Mouse (Mus musculus) hindbrain, postnatal 0 days (tissue): ENCODE results near the gene Epha1. TPM values are rescaled to one million over a fixed set of nuclear protein-coding genes. Genes with fewer than 3 reads are reported as not detected.

Experiments
- ATAC-seq: fragments of 200-750 bp; cut with Nextera tagmentation; 2 replicates; pipeline ENCODE4 v1.8.0; 2017; ENCODE audit warnings: mild to moderate bottlenecking, moderate TSS enrichment, moderate library complexity
- DNase-seq: peaks from one replicate; pipeline ENCODE4 v3.0.0-alpha.2; 2015; ENCODE audit warnings: low spot score
- H3K27ac ChIP-seq: fragments of 300-500 bp; sonication (generic); 2 replicates; pipeline ENCODE4 v1.5.1; 2014; ENCODE audit warnings: mild to moderate bottlenecking
- H3K27me3 ChIP-seq: fragments of 300-500 bp; sonication (generic); 2 replicates; pipeline ENCODE4 v1.6.1; 2014; ENCODE audit warnings: low read length, mixed read lengths; ENCODE audit not compliant: insufficient read depth
- H3K36me3 ChIP-seq: fragments of 300-500 bp; sonication (generic); 2 replicates; pipeline ENCODE4 v1.6.1; 2014; ENCODE audit warnings: low read length, mixed read lengths; ENCODE audit not compliant: insufficient read depth
- H3K4me1 ChIP-seq: fragments of 300-500 bp; sonication (generic); 2 replicates; pipeline ENCODE4 v1.6.1; 2014; ENCODE audit warnings: antibody characterized with exemption, low read length, mixed read lengths; ENCODE audit not compliant: insufficient read depth
- H3K4me2 ChIP-seq: fragments of 300-500 bp; sonication (generic); 2 replicates; pipeline ENCODE4 v1.6.1; 2014; ENCODE audit warnings: low read depth, mild to moderate bottlenecking, low read length, moderate library complexity, mixed read lengths
- H3K4me3 ChIP-seq: fragments of 300-500 bp; sonication (generic); 2 replicates; pipeline ENCODE4 v1.5.1; 2014; ENCODE audit warnings: low read length
- H3K9ac ChIP-seq: fragments of 300-500 bp; sonication (generic); replicated peaks from 2 replicates; pipeline ENCODE4 v1.6.1; 2014; ENCODE audit warnings: mild to moderate bottlenecking, low read length, moderate library complexity, mixed read lengths
- H3K9me3 ChIP-seq: fragments of 300-500 bp; sonication (generic); 2 replicates; pipeline ENCODE4 v1.6.1; 2016; ENCODE audit warnings: low read length, mixed read lengths
- CTCF ChIP-seq: IDR thresholded peaks from 2 replicates; pipeline ENCODE4 v1.5.1; 2016; ENCODE audit warnings: antibody characterized with exemption, control low read depth, low read depth
- WGBS: fragments of 180-500 bp; shearing (Covaris S2); extraction: QIAGEN DNeasy Blood & Tissue Kit; methylation state at CpG from one replicate; pipeline ENCODE4 v1.1.7; 2014; 5-methylcytosine and 5-hydroxymethylcytosine counted together
- polyA plus RNA-seq: library from polyadenylated mRNA; unstranded; fragments of >200 nt; fragmentation: Nextera tagmentation; extraction: Ambion mirVana; gene quantifications from 2 replicates; pipeline ENCODE4 v1.2.1, GENCODE M21; 2015
- total RNA-seq: library from RNA; depleted of rRNA; stranded (reverse); fragments of >200 nt; gene quantifications from 2 replicates; pipeline ENCODE4 v1.2.3, GENCODE M21; 2014

Gene Epha1
- total and polyA plus RNA-seq, 2 experiments from 2014 or later, result 0.37 to 0.66 TPM

GRCm38 (mm10) chr6:42364066-42364465 lies 9.0 kb downstream of the Epha1 start:
- 84% methylated on average over 4 of the region's 4 CpGs for WGBS
- H3K4me3 ChIP-seq, result no peak overlapping the region
- no peak for TF ChIP-seq CTCF
- no peaks in the 10 kb centered on the region for H3K27me3 ChIP-seq
- H3K9me3 ChIP-seq, result no peaks in the 10 kb centered on the region
- ATAC-seq (no peak), DNase-seq (no peak)
- H3K9ac ChIP-seq, result no peak overlapping the region
- H3K4me1 ChIP-seq, result no peaks in the 10 kb centered on the region
- peaks cover 5% of the 10 kb centered on the region; the same call in 1 of the 2 replicates for H3K36me3 ChIP-seq
- H3K27ac ChIP-seq, result no peak overlapping the region
- no peak overlapping the region for H3K4me2 ChIP-seq

GRCm38 (mm10) chr6:42362974-42363373 lies 10.1 kb downstream of the Epha1 start:
- H3K9ac ChIP-seq, result no peak overlapping the region
- H3K36me3 ChIP-seq, result peaks cover 14% of the 10 kb centered on the region; the same call in 1 of the 2 replicates
- no peak overlapping the region for H3K4me2 ChIP-seq
- 38% methylated on average over 3 of the region's 3 CpGs for WGBS
- DNase-seq (no peak), ATAC-seq (no peak; the same call in 1 of the 2 replicates)
- H3K4me1 ChIP-seq, result no peaks in the 10 kb centered on the region
- H3K27ac ChIP-seq, result no peak overlapping the region
- no peaks in the 10 kb centered on the region for H3K9me3 ChIP-seq
- H3K4me3 ChIP-seq, result no peak overlapping the region
- no peak for TF ChIP-seq CTCF
- H3K27me3 ChIP-seq, result no peaks in the 10 kb centered on the region

GRCm38 (mm10) chr6:42362497-42362896 lies 10.6 kb downstream of the Epha1 start:
- H3K9ac ChIP-seq, result no peak overlapping the region
- ATAC-seq (no peak), DNase-seq (no peak)
- H3K4me2 ChIP-seq, result no peak overlapping the region
- H3K9me3 ChIP-seq, result no peaks in the 10 kb centered on the region
- no peak overlapping the region for H3K4me3 ChIP-seq
- H3K27me3 ChIP-seq, result no peaks in the 10 kb centered on the region
- WGBS, result 50% methylated on average over 1 of the region's 1 CpGs
- H3K4me1 ChIP-seq, result no peaks in the 10 kb centered on the region
- peaks cover 19% of the 10 kb centered on the region; the same call in 1 of the 2 replicates for H3K36me3 ChIP-seq
- no peak for TF ChIP-seq CTCF
- H3K27ac ChIP-seq, result no peak overlapping the region

DNA sequence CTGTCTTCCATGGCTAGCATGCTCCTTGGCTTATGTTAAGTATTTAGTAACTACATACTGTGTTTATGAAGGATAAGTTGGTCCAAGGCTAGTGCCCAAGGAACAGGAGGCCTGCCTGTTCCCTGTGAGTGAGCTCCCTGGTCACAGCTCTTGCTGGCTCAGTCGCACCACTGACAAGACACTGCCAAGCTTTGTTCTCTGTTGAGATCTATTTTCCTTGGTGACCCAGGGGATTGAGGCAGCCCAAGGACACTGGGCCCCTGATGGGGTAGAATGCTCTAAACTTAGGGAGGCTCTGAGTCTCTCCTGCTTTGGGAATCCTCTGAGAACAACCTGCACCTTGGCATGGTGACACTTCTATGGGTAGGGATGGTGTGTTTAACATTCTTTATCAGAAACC lies 11.0 kb downstream of the Epha1 start:
- no peak overlapping the region for H3K4me3 ChIP-seq
- peaks cover 23% of the 10 kb centered on the region; the same call in 1 of the 2 replicates for H3K36me3 ChIP-seq
- H3K27ac ChIP-seq, result no peak overlapping the region
- 55% methylated on average over 1 of the region's 1 CpGs for WGBS
- H3K9me3 ChIP-seq, result no peaks in the 10 kb centered on the region
- H3K4me1 ChIP-seq, result no peaks in the 10 kb centered on the region
- no peak overlapping the region for H3K9ac ChIP-seq
- no peaks in the 10 kb centered on the region for H3K27me3 ChIP-seq
- no peak overlapping the region for H3K4me2 ChIP-seq
- no peak for TF ChIP-seq CTCF
- DNase-seq (no peak), ATAC-seq (no peak)

DNA sequence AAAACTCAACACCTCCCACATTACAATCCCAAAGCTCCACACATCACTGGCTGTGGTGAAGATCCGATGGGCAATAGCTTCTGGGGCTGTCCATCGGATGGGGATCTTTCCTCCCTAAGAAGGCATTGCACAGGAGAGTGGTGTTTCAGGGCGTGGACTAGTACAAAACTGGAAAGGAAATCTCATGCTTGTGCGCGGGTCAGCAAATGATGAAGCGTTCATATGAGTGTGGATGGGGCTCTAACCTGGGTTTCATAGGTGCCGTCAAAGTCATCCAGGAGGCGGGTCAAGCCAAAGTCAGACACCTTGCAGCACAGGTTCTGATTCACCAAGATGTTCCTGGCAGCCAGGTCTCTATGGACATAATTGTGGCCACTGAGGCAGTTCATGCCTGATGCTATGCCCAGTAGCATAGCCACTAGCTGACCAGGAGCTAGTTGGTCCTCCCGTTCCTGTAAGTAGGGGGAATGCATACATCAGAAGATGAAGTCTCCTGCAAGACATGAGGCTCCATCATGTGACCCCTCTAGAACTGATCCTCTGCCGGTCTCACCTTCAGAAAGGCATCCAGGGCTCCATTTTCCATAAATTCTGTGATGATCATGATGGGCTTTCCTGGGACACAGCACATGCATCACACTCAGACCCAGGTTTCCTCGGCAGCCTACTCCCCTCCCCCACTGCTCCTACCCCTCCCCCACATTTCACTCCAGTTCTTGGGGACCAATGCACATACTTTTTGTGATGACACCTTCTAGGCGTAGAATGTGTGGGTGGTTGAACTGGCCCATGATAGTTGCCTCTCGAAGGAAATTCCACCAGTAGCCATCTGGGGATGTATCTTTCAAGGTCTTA lies 11.8 kb downstream of the Epha1 start:
- Histone ChIP-seq H3K27ac (no peak overlapping the region), H3K9ac (no peak overlapping the region), H3K9me3 (no peaks in the 10 kb centered on the region), H3K36me3 (peaks cover 26% of the 10 kb centered on the region; the same call in 1 of the 2 replicates), H3K27me3 (no peaks in the 10 kb centered on the region), H3K4me2 (no peak overlapping the region), H3K4me1 (no peaks in the 10 kb centered on the region), H3K4me3 (no peak overlapping the region)
- WGBS, result 92% methylated on average over 13 of the region's 13 CpGs
- DNase-seq, result no peak
- ATAC-seq, result no peak
- no peak for TF ChIP-seq CTCF

DNA sequence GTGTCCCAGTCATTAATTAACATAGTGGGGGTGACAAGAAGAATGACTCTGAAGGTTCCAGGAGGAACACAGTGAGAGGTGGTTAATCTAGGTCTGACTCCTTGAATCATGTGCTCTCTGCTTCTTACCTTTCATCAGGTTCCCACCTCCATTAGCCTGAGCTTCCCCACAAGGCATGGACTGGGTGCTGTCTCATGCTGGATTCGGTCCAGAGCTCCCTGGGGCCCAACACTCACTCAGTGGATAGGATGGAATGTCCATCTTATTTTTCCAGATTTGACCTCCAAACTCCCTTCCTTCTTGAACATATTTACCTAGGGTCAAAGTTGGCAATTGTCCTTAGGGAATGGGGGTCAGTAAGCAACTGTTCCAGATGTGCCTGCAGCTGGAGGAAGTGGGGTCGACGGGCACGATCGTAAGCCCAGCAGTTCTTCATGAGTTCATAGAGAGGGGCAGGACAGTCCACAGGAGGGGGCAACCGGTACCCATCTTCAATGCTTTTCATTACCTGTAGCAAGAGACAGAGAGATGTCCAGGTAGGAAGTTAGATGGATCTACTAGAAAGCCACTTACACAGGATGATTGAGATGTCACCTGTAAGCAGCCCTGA lies 12.7 kb downstream of the Epha1 start:
- no peak for TF ChIP-seq CTCF
- H3K4me3 ChIP-seq, result no peak overlapping the region
- no peak overlapping the region for H3K27ac ChIP-seq
- WGBS, result 89% methylated on average over 6 of the region's 6 CpGs
- no peak overlapping the region for H3K4me2 ChIP-seq
- peaks cover 29% of the 10 kb centered on the region; the same call in 1 of the 2 replicates for H3K36me3 ChIP-seq
- H3K27me3 ChIP-seq, result no peaks in the 10 kb centered on the region
- no peak overlapping the region for H3K9ac ChIP-seq
- DNase-seq (no peak), ATAC-seq (no peak)
- H3K9me3 ChIP-seq, result no peaks in the 10 kb centered on the region
- no peaks in the 10 kb centered on the region for H3K4me1 ChIP-seq
